Mouse (Mus musculus) ES-Bruce4 (cell line): ENCODE data around the gene Lipa.

Experiments
- CTCF ChIP-seq: IDR thresholded peaks from one replicate; pipeline ENCODE4 v1.8.1; 2011; ENCODE audit warnings: low read depth, low read length
- POLR2A ChIP-seq: IDR thresholded peaks from one replicate; pipeline ENCODE4 v1.8.1; 2011; ENCODE audit warnings: low read length; ENCODE audit not compliant: insufficient read depth

DNA sequence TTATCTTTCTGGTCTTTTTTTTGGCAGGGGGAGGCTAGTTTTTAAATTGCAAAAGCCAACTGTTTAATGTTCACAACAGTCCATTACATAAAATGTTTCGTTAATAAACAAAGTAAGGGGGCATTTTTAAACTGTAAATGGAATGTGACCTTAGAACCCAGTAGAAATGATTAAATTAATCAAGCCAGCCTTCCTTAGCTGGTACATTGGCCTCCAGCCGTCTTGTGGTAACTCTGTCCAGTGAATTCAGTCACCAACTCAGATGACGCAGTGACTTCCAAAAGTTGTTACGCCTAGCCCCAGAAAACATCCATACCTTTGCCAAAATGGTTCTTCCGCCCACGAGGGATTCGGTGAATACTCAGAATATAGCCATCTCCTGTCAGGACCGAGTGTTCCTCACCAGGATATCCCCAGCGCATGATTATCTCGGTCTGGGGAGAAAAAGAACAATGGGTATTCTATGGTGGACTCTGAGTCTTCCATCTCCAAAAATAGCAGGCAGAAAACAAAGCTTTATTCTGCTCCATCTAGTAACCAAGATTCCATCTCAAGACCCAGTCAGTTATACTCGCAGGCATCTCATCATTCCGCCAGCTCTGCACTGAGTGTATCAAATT lies 4.1 kb downstream of the Lipa start:
- no peak for TF ChIP-seq POLR2A
- TF ChIP-seq CTCF = no peak
